Mouse (Mus musculus) midbrain, embryonic 13.5 days (tissue): ENCODE measurements around the gene Fer. TPM values are rescaled to one million over a fixed set of nuclear protein-coding genes. Genes with fewer than 3 reads are reported as not detected.

Experiments used
- ATAC-seq: fragments of 200-750 bp; cut with Nextera tagmentation; 2 replicates; pipeline ENCODE4 v1.8.0; 2017; ENCODE audit warnings: mild to moderate bottlenecking, moderate TSS enrichment, moderate library complexity
- H3K27ac ChIP-seq: fragments of 300-500 bp; sonication (generic); 2 replicates; pipeline ENCODE4 v1.5.1; 2015; ENCODE audit warnings: inconsistent platforms, mild to moderate bottlenecking, moderate library complexity
- H3K27me3 ChIP-seq: fragments of 300-500 bp; sonication (generic); 2 replicates; pipeline ENCODE4 v1.6.1; 2015; ENCODE audit warnings: mild to moderate bottlenecking, inconsistent platforms
- H3K36me3 ChIP-seq: fragments of 300-500 bp; sonication (generic); 2 replicates; pipeline ENCODE4 v1.6.1; 2015; ENCODE audit warnings: mild to moderate bottlenecking, inconsistent platforms
- H3K4me1 ChIP-seq: fragments of 300-500 bp; sonication (generic); replicated peaks from 2 replicates; pipeline ENCODE4 v1.6.1; 2015; ENCODE audit warnings: inconsistent platforms
- H3K4me2 ChIP-seq: fragments of 300-500 bp; sonication (generic); replicated peaks from 2 replicates; pipeline ENCODE4 v1.6.1; 2015; ENCODE audit warnings: moderate library complexity, mild to moderate bottlenecking, inconsistent platforms
- H3K4me3 ChIP-seq: fragments of 300-500 bp; sonication (generic); replicated peaks from 2 replicates; pipeline ENCODE4 v1.5.1; 2015; ENCODE audit warnings: mild to moderate bottlenecking, inconsistent platforms
- H3K9ac ChIP-seq: fragments of 300-500 bp; sonication (generic); replicated peaks from 2 replicates; pipeline ENCODE4 v1.6.1; 2015; ENCODE audit warnings: mild to moderate bottlenecking, inconsistent platforms
- H3K9me3 ChIP-seq: fragments of 300-500 bp; sonication (generic); 2 replicates; pipeline ENCODE4 v1.6.1; 2016; ENCODE audit warnings: mild to moderate bottlenecking, inconsistent platforms
- WGBS: fragments of 180-500 bp; shearing (Covaris S2); methylation state at CpG from one replicate; pipeline ENCODE4 v1.1.7; 2015; 5-methylcytosine and 5-hydroxymethylcytosine counted together
- polyA plus RNA-seq: library from polyadenylated mRNA; unstranded; fragments of >200 nt; fragmentation: Nextera tagmentation; extraction: Ambion mirVana; gene quantifications from 2 replicates; pipeline ENCODE4 v1.2.1, GENCODE M21; 2015

Gene Fer
- polyA plus RNA-seq, 1 experiment from 2014 or later = 35.4 TPM

GRCm38 (mm10) chr17:63878889-63879288, 16.0 kb downstream of the Fer start:
- no peaks in the 10 kb centered on the region for H3K36me3 ChIP-seq
- no peaks in the 10 kb centered on the region for H3K4me1 ChIP-seq
- H3K4me2 ChIP-seq = no peak overlapping the region
- H3K9me3 ChIP-seq = no peaks in the 10 kb centered on the region
- no peak for ATAC-seq
- WGBS = 74% methylated on average over 4 of the region's 4 CpGs
- no peaks in the 10 kb centered on the region for H3K27me3 ChIP-seq
- no peak overlapping the region for H3K9ac ChIP-seq
- H3K4me3 ChIP-seq = no peak overlapping the region
- no peak overlapping the region for H3K27ac ChIP-seq

GRCm38 (mm10) chr17:63880009-63880408, 17.1 kb downstream of the Fer start:
- no peak for ATAC-seq
- H3K9ac ChIP-seq = no peak overlapping the region
- no peaks in the 10 kb centered on the region for H3K36me3 ChIP-seq
- H3K9me3 ChIP-seq = no peaks in the 10 kb centered on the region
- 87% methylated on average over 4 of the region's 4 CpGs for WGBS
- H3K27ac ChIP-seq = no peak overlapping the region
- no peak overlapping the region for H3K4me2 ChIP-seq
- H3K27me3 ChIP-seq = no peaks in the 10 kb centered on the region
- H3K4me1 ChIP-seq = no peaks in the 10 kb centered on the region
- H3K4me3 ChIP-seq = no peak overlapping the region

- Histone ChIP-seq H3K36me3 (no peaks in the 10 kb centered on the region), H3K4me3 (no peak overlapping the region), H3K4me2 (no peak overlapping the region), H3K9ac (no peak overlapping the region), H3K27me3 (no peaks in the 10 kb centered on the region), H3K9me3 (no peaks in the 10 kb centered on the region), H3K4me1 (no peaks in the 10 kb centered on the region), H3K27ac (no peak overlapping the region)
- no peak for ATAC-seq
- 100% methylated on average over 2 of the region's 2 CpGs for WGBS
Observed at GRCm38 (mm10) chr17:63886988-63887387, 24.1 kb downstream of the Fer start.

- Histone ChIP-seq H3K27ac (no peak overlapping the region), H3K4me1 (0 out of 2 replicates have a peak, but pooled peaks cover 2% of the 10 kb centered on the region), H3K4me2 (no peak overlapping the region), H3K36me3 (no peaks in the 10 kb centered on the region), H3K27me3 (no peaks in the 10 kb centered on the region), H3K9ac (no peak overlapping the region), H3K4me3 (no peak overlapping the region), H3K9me3 (no peaks in the 10 kb centered on the region)
- no peak for ATAC-seq
Observed at GRCm38 (mm10) chr17:63890611-63891010, 27.7 kb downstream of the Fer start.

GRCm38 (mm10) chr17:63895829-63896228, 33.0 kb downstream of the Fer start:
- no peak overlapping the region for H3K9ac ChIP-seq
- ATAC-seq = no peak
- H3K9me3 ChIP-seq = no peaks in the 10 kb centered on the region
- H3K4me3 ChIP-seq = no peak overlapping the region
- H3K27me3 ChIP-seq = no peaks in the 10 kb centered on the region
- no peak overlapping the region for H3K4me2 ChIP-seq
- H3K36me3 ChIP-seq = peaks cover 7% of the 10 kb centered on the region; the same call in 1 of the 2 replicates
- H3K4me1 ChIP-seq = 0 out of 2 replicates have a peak, but pooled peaks cover 2% of the 10 kb centered on the region
- H3K27ac ChIP-seq = no peak overlapping the region
- 86% methylated on average over 3 of the region's 3 CpGs for WGBS

GRCm38 (mm10) chr17:63897050-63897449, 34.2 kb downstream of the Fer start:
- 71% methylated on average over 7 of the region's 7 CpGs for WGBS
- Histone ChIP-seq H3K27me3 (no peaks in the 10 kb centered on the region), H3K9ac (no peak overlapping the region), H3K36me3 (peaks cover 7% of the 10 kb centered on the region; the same call in 1 of the 2 replicates), H3K4me1 (0 out of 2 replicates have a peak, but pooled peaks cover 2% of the 10 kb centered on the region), H3K4me2 (no peak overlapping the region), H3K27ac (no peak overlapping the region), H3K4me3 (no peak overlapping the region), H3K9me3 (no peaks in the 10 kb centered on the region)
- ATAC-seq = no peak

GRCm38 (mm10) chr17:63909297-63909696, 46.4 kb downstream of the Fer start:
- no peak overlapping the region for H3K9ac ChIP-seq
- no peak for ATAC-seq
- no peak overlapping the region for H3K27ac ChIP-seq
- H3K4me1 ChIP-seq = no peaks in the 10 kb centered on the region
- no peak overlapping the region for H3K4me3 ChIP-seq
- no peak overlapping the region for H3K4me2 ChIP-seq
- WGBS = 94% methylated on average over 4 of the region's 4 CpGs
- no peaks in the 10 kb centered on the region for H3K27me3 ChIP-seq
- H3K36me3 ChIP-seq = 0 out of 2 replicates have a peak, but pooled peaks cover 4% of the 10 kb centered on the region
- H3K9me3 ChIP-seq = no peaks in the 10 kb centered on the region

- Histone ChIP-seq H3K4me1 (peaks cover 3% of the 10 kb centered on the region; the same call in 1 of the 2 replicates), H3K9ac (no peak overlapping the region), H3K27me3 (no peaks in the 10 kb centered on the region), H3K27ac (0 out of 2 replicates have a peak overlapping the region, but pooled peaks have one; percentile 1), H3K4me3 (no peak overlapping the region), H3K4me2 (no peak overlapping the region), H3K36me3 (0 out of 2 replicates have a peak, but pooled peaks cover 3% of the 10 kb centered on the region), H3K9me3 (no peaks in the 10 kb centered on the region)
- 79% methylated on average over 6 of the region's 6 CpGs for WGBS
- no peak for ATAC-seq
Observed at GRCm38 (mm10) chr17:63921601-63922203, 58.8 kb downstream of the Fer start.

GRCm38 (mm10) chr17:63925581-63925980, 62.7 kb downstream of the Fer start:
- Histone ChIP-seq H3K27ac (no peak overlapping the region), H3K4me2 (no peak overlapping the region), H3K4me3 (no peak overlapping the region), H3K9me3 (no peaks in the 10 kb centered on the region), H3K36me3 (0 out of 2 replicates have a peak, but pooled peaks cover 3% of the 10 kb centered on the region), H3K4me1 (peaks cover 3% of the 10 kb centered on the region; the same call in 1 of the 2 replicates), H3K27me3 (no peaks in the 10 kb centered on the region), H3K9ac (no peak overlapping the region)
- ATAC-seq = no peak
- WGBS = 71% methylated on average over 3 of the region's 3 CpGs

- Histone ChIP-seq H3K27me3 (no peaks in the 10 kb centered on the region), H3K36me3 (0 out of 2 replicates have a peak, but pooled peaks cover 6% of the 10 kb centered on the region), H3K9me3 (no peaks in the 10 kb centered on the region), H3K27ac (no peak overlapping the region), H3K4me3 (no peak overlapping the region), H3K4me1 (peaks cover 3% of the 10 kb centered on the region; the same call in 1 of the 2 replicates), H3K9ac (no peak overlapping the region), H3K4me2 (no peak overlapping the region)
- no peak for ATAC-seq
- WGBS = 75% methylated on average over 4 of the region's 4 CpGs
Observed at GRCm38 (mm10) chr17:63930634-63931033, 67.8 kb downstream of the Fer start.

- no peak overlapping the region for H3K4me2 ChIP-seq
- no peak overlapping the region for H3K27ac ChIP-seq
- no peak overlapping the region for H3K4me3 ChIP-seq
- 0 out of 2 replicates have a peak, but pooled peaks cover 2% of the 10 kb centered on the region for H3K4me1 ChIP-seq
- H3K27me3 ChIP-seq = no peaks in the 10 kb centered on the region
- 0 out of 2 replicates have a peak, but pooled peaks cover 9% of the 10 kb centered on the region for H3K36me3 ChIP-seq
- no peak for ATAC-seq
- 74% methylated on average over 1 of the region's 1 CpGs for WGBS
- H3K9me3 ChIP-seq = no peaks in the 10 kb centered on the region
- no peak overlapping the region for H3K9ac ChIP-seq
Observed at GRCm38 (mm10) chr17:63931556-63931955, 68.7 kb downstream of the Fer start.

- Histone ChIP-seq H3K4me1 (0 out of 2 replicates have a peak, but pooled peaks cover 2% of the 10 kb centered on the region), H3K27ac (no peak overlapping the region), H3K4me3 (no peak overlapping the region), H3K4me2 (no peak overlapping the region), H3K36me3 (0 out of 2 replicates have a peak, but pooled peaks cover 9% of the 10 kb centered on the region), H3K9me3 (no peaks in the 10 kb centered on the region), H3K27me3 (no peaks in the 10 kb centered on the region), H3K9ac (no peak overlapping the region)
- no peak for ATAC-seq
- 97% methylated on average over 2 of the region's 2 CpGs for WGBS
Observed at GRCm38 (mm10) chr17:63935408-63935807, 72.5 kb downstream of the Fer start.
